Mouse (Mus musculus) testis, adult 2 months (tissue): ENCODE results near the gene Nudt2.

Experiments used
- CTCF ChIP-seq: fragments of 200-500 bp; IDR thresholded peaks from 2 replicates; pipeline ENCODE4 v1.5.1; 2012; ENCODE audit warnings: low read depth, mild to moderate bottlenecking, inconsistent platforms, low read length, moderate library complexity; ENCODE audit not compliant: control insufficient read depth, insufficient read depth, insufficient replicate concordance
- POLR2A ChIP-seq: fragments of 200-500 bp; IDR thresholded peaks from 2 replicates; pipeline ENCODE4 v1.6.1; 2012; ENCODE audit warnings: low read depth, mild to moderate bottlenecking, inconsistent platforms, low read length, moderate library complexity; ENCODE audit not compliant: control insufficient read depth

DNA sequence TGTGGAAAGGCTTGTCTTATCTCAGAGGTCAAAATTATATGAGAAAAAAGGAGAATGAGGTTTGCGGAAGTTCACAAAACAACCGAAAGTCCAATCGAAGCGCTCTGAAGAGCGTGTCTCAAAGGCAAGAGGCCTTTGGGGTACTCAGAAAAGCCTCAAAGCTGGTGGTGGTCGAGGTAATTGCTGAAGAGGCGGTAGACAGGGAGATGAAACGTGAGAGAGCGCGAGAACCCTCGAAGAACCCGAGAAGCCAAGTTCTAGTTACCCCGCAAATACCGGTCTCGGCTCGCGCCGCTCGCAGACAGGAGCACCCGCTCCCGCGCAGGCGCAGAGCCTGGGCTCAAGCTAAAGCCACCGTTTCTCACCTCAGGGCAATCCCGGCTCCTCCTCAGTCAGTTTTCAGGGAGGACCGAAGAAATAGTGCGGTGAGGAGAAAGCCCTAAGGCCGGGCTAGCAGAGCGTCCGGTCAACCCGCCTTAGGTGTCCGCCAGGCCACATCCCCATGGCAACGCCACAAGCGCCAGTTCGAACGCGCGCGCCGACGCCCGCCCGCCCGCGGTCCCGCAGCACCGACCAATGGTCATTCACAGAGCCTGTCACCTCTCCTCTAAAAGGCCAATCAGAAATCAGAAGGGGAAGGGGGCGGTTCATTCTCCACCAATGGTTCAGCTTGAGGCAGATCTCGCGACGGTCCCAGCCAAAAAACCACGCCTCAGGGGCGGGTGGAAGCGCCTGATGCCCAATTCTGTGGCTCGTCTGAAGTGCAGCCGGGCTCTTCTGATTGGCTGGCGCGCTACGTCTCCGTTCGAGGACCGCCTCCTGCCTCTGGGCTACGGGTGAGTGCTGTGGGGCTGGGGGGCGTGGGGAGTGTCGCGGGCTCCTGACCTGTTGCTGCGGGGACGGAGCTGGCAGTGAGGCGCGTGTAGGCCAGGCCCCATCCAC is at the start of gene Nudt2, which contains the start of gene Kif24:
- TF ChIP-seq CTCF (no peak), POLR2A (peak; percentile 67)
